Mouse (Mus musculus) leukemia stem cell, adult 10-12 weeks (primary cell): Measurements from ENCODE around the gene 4930474N05Rik. TPM values are rescaled to one million over a fixed set of nuclear protein-coding genes. Genes with fewer than 3 reads are reported as not detected.

ENCODE experiments used
- polyA plus RNA-seq: library from polyadenylated mRNA; stranded (reverse); fragments of >175 nt; gene quantifications from 2 replicates; pipeline ENCODE4 v1.2.3, GENCODE M21; 2012; ENCODE audit warnings: low replicate concordance

The 4930474N05Rik gene
- polyA plus RNA-seq, result not detected in 2 replicates

DNA sequence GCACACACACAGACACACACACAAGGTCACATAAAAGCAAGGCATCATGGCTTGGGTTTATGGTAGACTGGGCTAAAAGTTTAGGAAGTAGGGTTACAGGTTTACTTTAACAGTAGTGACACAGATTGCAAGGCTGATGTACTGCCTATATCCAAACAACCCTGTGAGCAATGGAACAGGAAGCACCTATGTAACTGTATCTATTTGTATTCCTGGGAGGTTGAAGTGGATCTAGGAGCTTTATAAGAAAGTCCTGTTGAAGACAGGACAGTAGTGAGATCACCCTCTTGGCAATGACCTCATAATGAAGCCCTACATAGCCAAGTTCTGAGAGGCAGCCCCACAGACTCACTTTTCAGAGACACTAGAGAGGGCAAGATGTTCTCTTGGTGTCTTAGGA, at the start of gene 4930474N05Rik:
Gene 4930474N05Rik (plus strand): TSS at position 301 of the 400 bp plus-strand sequence.

